Mouse (Mus musculus): ENCODE measurements around the gene Eif2b2. TPM values are rescaled to one million over a fixed set of nuclear protein-coding genes. Genes with fewer than 3 reads are reported as not detected.

Eif2b2 gene
- polyA plus RNA-seq, 1 experiment = 118 TPM

DNA sequence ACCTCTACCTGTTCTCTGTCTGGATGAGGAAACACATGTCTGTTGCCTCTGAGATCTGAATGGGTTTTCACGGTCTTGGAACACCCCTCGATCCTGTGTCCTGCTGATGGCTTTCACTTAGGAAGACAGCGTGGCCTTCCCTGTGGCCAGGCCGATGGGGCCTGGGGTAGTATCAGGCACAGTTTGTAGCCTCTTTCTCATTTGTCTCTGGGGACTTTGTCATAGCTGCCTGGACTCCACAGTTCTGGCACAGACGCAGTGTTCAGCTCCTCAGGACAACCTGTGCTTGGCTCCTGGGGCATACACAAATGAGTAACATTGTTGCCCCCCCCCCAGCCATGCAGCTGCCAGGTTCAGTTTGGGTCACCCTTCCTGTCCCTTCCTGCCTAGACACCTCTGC, 24.2 kb upstream of the Eif2b2 start:
- TF ChIP-seq CTCF (IDR thresholded peaks at IDR 0.05; ENCODE audit: borderline replicate concordance, extremely low read depth, insufficient read depth, insufficient read length) (no peak), POLR2A (IDR thresholded peaks at IDR 0.05; ENCODE audit: borderline replicate concordance, extremely low read depth, insufficient read depth, insufficient read length, poor library complexity, severe bottlenecking) (no peak)
- DNase-seq (ENCODE audit: low read depth) = no peak

DNA sequence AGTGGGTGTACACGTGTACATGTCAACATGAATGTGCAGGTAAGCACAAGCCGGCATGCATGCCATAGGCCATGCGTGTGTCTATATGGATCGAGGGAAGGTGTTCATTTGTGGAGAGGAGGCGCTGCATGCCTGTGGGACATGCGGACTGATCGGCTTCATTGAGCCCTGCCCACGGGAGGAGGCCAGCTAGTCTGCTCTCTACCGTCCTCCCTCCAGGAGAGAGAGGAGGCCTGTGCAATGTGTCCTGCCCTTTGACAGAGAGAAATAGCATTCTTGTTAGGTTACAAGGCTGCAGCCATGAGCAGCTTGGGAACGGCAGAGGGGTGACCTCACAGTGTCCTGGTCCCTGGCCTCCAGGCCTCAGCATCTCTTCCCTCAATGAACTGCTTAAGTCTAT, 23.1 kb upstream of the Eif2b2 start:
- no peak for TF ChIP-seq POLR2A (IDR thresholded peaks at IDR 0.05; ENCODE audit: borderline replicate concordance, extremely low read depth, insufficient read depth, insufficient read length, poor library complexity, severe bottlenecking)
- no peak for TF ChIP-seq CTCF (IDR thresholded peaks at IDR 0.05; ENCODE audit: borderline replicate concordance, extremely low read depth, insufficient read depth, insufficient read length)
- DNase-seq (ENCODE audit: low read depth) = no peak

GRCm38 (mm10) chr12:85197371-85197770, 21.9 kb upstream of the Eif2b2 start:
- no peak for DNase-seq (ENCODE audit: low read depth)
- TF ChIP-seq POLR2A (IDR thresholded peaks at IDR 0.05; ENCODE audit: borderline replicate concordance, extremely low read depth, insufficient read depth, insufficient read length, poor library complexity, severe bottlenecking) (no peak), CTCF (IDR thresholded peaks at IDR 0.05; ENCODE audit: borderline replicate concordance, extremely low read depth, insufficient read depth, insufficient read length) (no peak)

GRCm38 (mm10) chr12:85197936-85198335, 21.3 kb upstream of the Eif2b2 start:
- DNase-seq (ENCODE audit: low read depth) = no peak
- TF ChIP-seq CTCF (IDR thresholded peaks at IDR 0.05; ENCODE audit: borderline replicate concordance, extremely low read depth, insufficient read depth, insufficient read length) (no peak), POLR2A (IDR thresholded peaks at IDR 0.05; ENCODE audit: borderline replicate concordance, extremely low read depth, insufficient read depth, insufficient read length, poor library complexity, severe bottlenecking) (no peak)

DNA sequence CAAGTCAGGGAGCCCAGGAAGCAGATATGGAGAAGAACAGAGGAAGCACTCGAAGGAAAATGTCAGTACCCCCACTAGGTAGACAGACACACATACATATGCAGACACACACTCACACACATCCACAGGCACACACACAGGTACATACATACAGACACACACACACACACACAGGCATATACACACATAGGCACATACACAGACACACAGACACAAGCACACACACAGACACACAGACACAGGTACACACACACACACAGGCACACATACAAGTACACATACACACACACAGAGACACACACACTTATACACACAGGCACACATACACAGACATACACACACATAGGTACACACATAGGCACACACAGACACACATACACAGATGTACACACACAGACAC, 19.3 kb upstream of the Eif2b2 start:
- no peak for DNase-seq (ENCODE audit: low read depth)

DNA sequence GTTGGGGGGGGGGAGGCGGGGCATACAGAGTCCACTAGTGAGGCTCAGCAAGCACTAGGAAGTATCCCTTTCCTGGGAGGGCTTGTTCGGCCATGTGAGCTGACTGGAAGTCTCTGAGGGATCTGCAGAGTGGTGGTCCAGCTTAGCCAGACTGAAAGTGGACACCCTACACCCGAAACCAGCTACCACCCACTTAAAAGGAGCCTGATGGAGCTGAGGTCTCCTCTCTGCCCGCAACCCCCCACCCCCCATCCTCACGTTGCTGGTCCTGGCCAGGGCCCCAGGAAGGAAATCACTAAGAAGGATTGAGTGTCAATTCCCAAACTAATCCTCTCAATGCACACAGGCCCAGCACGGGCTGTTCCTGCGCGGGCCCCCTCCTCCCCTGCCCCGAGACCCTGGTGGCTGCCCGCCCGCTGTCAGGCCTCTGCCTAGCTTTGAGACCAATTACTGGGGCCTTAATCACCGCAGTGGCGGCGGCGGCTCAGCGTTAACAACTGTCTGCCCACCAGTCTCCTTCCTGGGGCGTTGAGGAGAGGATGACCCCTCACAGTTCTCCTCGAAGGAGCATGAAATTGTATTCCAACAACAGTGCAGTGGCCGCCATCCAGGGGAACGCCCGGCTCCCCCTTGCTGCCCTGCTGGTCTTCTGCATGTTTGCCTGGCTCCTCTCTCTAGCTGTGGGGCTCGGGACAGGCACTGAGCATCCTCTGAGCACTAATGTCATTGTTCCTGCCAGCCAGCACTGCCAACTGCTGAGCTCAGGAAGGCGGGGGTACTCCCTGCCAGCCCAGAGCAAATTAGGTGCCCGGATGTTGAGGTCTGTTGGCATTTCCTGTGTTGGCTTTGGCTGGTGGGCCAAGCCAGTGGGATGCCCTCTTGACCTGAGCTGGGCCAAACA, 18.1 kb upstream of the Eif2b2 start:
- peak; percentile 77 for DNase-seq (ENCODE audit: low read depth)
- TF ChIP-seq POLR2A (IDR thresholded peaks at IDR 0.05; ENCODE audit: borderline replicate concordance, extremely low read depth, insufficient read depth, insufficient read length, poor library complexity, severe bottlenecking) (no peak), CTCF (IDR thresholded peaks at IDR 0.05; ENCODE audit: borderline replicate concordance, extremely low read depth, insufficient read depth, insufficient read length) (no peak)

More for the DNA sequence above, 19.3 kb upstream of the Eif2b2 start:
- TF ChIP-seq CTCF (IDR thresholded peaks at IDR 0.05; ENCODE audit: borderline replicate concordance, extremely low read depth, insufficient read depth, insufficient read length) (no peak), POLR2A (IDR thresholded peaks at IDR 0.05; ENCODE audit: borderline replicate concordance, extremely low read depth, insufficient read depth, insufficient read length, poor library complexity, severe bottlenecking) (no peak)

GRCm38 (mm10) chr12:85201830-85202147, 17.5 kb upstream of the Eif2b2 start:
- TF ChIP-seq POLR2A (IDR thresholded peaks at IDR 0.05; ENCODE audit: borderline replicate concordance, extremely low read depth, insufficient read depth, insufficient read length, poor library complexity, severe bottlenecking) = no peak
- TF ChIP-seq CTCF (IDR thresholded peaks at IDR 0.05; ENCODE audit: borderline replicate concordance, extremely low read depth, insufficient read depth, insufficient read length) = no peak
- no peak for DNase-seq (ENCODE audit: low read depth)

- TF ChIP-seq CTCF (IDR thresholded peaks at IDR 0.05; ENCODE audit: borderline replicate concordance, extremely low read depth, insufficient read depth, insufficient read length) (no peak), POLR2A (IDR thresholded peaks at IDR 0.05; ENCODE audit: borderline replicate concordance, extremely low read depth, insufficient read depth, insufficient read length, poor library complexity, severe bottlenecking) (no peak)
- DNase-seq (ENCODE audit: low read depth) = no peak
These were observed 17.1 kb upstream of the Eif2b2 start for GRCm38 (mm10) chr12:85202191-85202590.

DNA sequence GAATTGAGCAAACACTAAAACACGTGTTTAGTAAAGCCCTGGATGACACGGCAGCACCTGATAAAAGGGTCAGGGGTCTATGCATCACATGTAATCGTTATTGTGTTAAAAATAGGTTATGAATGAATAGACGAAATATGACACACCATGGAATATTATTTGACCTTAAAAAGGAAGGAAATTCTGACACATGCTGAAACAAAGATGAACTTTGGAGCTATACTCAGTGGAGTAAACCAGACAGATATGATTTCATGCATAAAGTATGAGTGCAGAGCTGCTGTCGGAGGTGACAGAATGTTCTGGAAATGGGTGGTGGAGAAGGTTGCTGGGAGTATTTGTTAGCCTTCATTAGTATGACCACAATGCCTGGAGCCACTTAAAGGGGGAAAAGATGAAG, 15.6 kb upstream of the Eif2b2 start:
- no peak for TF ChIP-seq POLR2A (IDR thresholded peaks at IDR 0.05; ENCODE audit: borderline replicate concordance, extremely low read depth, insufficient read depth, insufficient read length, poor library complexity, severe bottlenecking)
- no peak for TF ChIP-seq CTCF (IDR thresholded peaks at IDR 0.05; ENCODE audit: borderline replicate concordance, extremely low read depth, insufficient read depth, insufficient read length)
- no peak for DNase-seq (ENCODE audit: low read depth)

GRCm38 (mm10) chr12:85204105-85204504, 15.2 kb upstream of the Eif2b2 start:
- TF ChIP-seq POLR2A (IDR thresholded peaks at IDR 0.05; ENCODE audit: borderline replicate concordance, extremely low read depth, insufficient read depth, insufficient read length, poor library complexity, severe bottlenecking) (no peak), CTCF (IDR thresholded peaks at IDR 0.05; ENCODE audit: borderline replicate concordance, extremely low read depth, insufficient read depth, insufficient read length) (no peak)
- DNase-seq (ENCODE audit: low read depth) = no peak

DNA sequence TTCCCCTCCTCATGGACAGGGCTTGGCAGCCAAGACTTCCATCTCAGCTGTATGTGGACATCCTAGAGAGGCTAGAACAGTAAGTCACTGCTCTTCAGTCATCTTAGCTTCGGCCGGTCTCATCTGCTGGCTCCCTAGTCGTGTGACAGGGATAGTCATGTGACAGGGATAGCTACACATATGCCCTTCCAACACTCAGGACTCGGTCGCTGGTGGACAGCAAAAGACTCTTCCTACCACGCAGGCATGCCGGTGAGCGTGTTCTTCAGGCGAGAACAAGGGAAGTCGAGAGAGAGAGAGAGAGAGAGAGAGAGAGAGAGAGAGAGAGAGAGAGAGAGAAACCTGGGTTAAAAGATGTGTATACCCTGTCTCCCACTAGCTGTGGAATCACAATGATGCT, 13.9 kb upstream of the Eif2b2 start:
- TF ChIP-seq CTCF (IDR thresholded peaks at IDR 0.05; ENCODE audit: borderline replicate concordance, extremely low read depth, insufficient read depth, insufficient read length) = no peak
- no peak for TF ChIP-seq POLR2A (IDR thresholded peaks at IDR 0.05; ENCODE audit: borderline replicate concordance, extremely low read depth, insufficient read depth, insufficient read length, poor library complexity, severe bottlenecking)
- DNase-seq (ENCODE audit: low read depth) = no peak

DNA sequence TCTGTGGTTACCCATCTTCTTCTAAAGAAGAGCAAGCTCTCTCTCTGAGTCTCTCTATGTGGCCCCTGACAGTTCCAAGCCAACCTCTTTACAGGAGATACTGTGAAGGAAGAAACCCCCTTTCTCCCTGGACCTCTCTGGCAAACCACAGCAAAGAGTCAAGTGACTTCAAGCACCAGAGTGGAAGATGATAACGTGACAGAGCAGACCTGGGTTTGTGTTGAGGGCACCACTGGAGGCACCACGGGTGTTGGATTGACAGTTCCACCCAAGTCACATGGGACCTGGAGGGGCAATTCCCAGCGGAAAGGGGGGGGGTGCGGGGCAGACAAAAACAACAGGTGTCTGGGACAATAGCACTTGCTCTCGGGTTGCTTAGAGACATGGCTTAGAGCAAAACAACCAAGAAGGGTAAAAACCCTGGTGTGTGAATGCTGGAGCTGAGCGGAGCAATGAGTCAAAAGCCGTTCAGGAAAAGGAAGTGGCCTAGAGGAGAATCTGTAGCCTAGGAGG, 10.5 kb upstream of the Eif2b2 start:
- no peak for DNase-seq (ENCODE audit: low read depth)
- TF ChIP-seq CTCF (IDR thresholded peaks at IDR 0.05; ENCODE audit: borderline replicate concordance, extremely low read depth, insufficient read depth, insufficient read length) (no peak), POLR2A (IDR thresholded peaks at IDR 0.05; ENCODE audit: borderline replicate concordance, extremely low read depth, insufficient read depth, insufficient read length, poor library complexity, severe bottlenecking) (no peak)
